Comparison of ENCODE assay signal across 26 mouse cellular contexts in the genomic region with DNA sequence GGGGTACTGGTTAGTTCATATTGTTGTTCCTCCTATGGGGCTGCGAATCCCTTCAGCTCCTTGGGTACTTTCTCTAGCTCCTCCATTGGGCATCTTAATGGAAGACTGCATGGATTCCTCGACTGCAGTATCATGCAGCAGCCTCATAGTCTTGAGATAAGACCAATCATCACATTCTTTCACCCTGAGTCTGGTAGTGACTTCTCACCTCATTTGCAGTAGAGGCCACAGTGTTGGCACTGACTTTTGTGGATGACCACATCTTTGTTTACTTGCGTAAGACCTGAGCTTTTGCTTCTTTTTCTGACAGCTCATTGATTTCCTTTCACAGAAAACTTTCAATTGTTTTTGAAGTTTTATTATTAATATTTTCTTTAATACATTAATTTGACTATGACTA. TPM values are rescaled to one million over a fixed set of nuclear protein-coding genes. Genes with fewer than 3 reads are reported as not detected.
DNase-seq lines count a peak whose midpoint lies in the region; ATAC-seq lines count a peak whose summit lies in the region.
"Had no signal": no experiment of that assay in that cellular context is flagged by ENCODE, and none has a peak within 500 bp of the region (broad histone marks: within the 10 kb centered on the region; RNA-seq: fewer than 3 reads in every experiment).

No protein-coding gene starts in this region.

- H3K4me3 ChIP-seq in forebrain, embryonic 11.5 days (ENCODE audit: low read depth, low read length): no peak overlapping the region
- H3K4me3 ChIP-seq: embryonic facial prominence, embryonic 12.5 days; forebrain, embryonic 15.5 days; heart, embryonic 12.5 days; hindbrain, embryonic 12.5 days; limb, embryonic 10.5 days; liver, embryonic 13.5 days; midbrain, embryonic 10.5 days; neural tube, embryonic 13.5 days had no signal

- H3K36me3 ChIP-seq in forebrain, embryonic 11.5 days (ENCODE audit: control insufficient read depth, insufficient read depth, low read length): no peaks in the 10 kb centered on the region
- H3K36me3 ChIP-seq: embryonic facial prominence, embryonic 12.5 days; forebrain, embryonic 15.5 days; heart, embryonic 12.5 days; hindbrain, embryonic 12.5 days; limb, embryonic 10.5 days; liver, embryonic 13.5 days; midbrain, embryonic 10.5 days; neural tube, embryonic 13.5 days had no signal

- no peaks in the 10 kb centered on the region for H3K9me3 ChIP-seq in forebrain, embryonic 11.5 days (ENCODE audit: control insufficient read depth, low read length)
- H3K9me3 ChIP-seq: embryonic facial prominence, embryonic 12.5 days; forebrain, embryonic 15.5 days; heart, embryonic 12.5 days; hindbrain, embryonic 12.5 days; limb, embryonic 10.5 days; liver, embryonic 13.5 days; midbrain, embryonic 10.5 days; neural tube, embryonic 13.5 days had no signal

- ATAC-seq in forebrain, embryonic 11.5 days (replicated peaks; ENCODE audit: low FRiP score): no peak
- ATAC-seq: forebrain, embryonic 15.5 days; Patski had no signal

- H3K27me3 ChIP-seq in forebrain, embryonic 11.5 days (ENCODE audit: control insufficient read depth, insufficient read depth, low read length): no peaks in the 10 kb centered on the region
- H3K27me3 ChIP-seq: embryonic facial prominence, embryonic 12.5 days; forebrain, embryonic 15.5 days; heart, embryonic 12.5 days; hindbrain, embryonic 12.5 days; liver, embryonic 13.5 days; neural tube, embryonic 13.5 days; Patski had no signal

- H3K27ac ChIP-seq in forebrain, embryonic 11.5 days (ENCODE audit: low read depth, low read length): no peak overlapping the region
- H3K27ac ChIP-seq: embryonic facial prominence, embryonic 12.5 days; forebrain, embryonic 15.5 days; hindbrain, embryonic 12.5 days; limb, embryonic 10.5 days; liver, embryonic 13.5 days; midbrain, embryonic 10.5 days; neural tube, embryonic 13.5 days had no signal

- no peak overlapping the region for H3K9ac ChIP-seq in forebrain, embryonic 11.5 days (ENCODE audit: low read length)
- H3K9ac ChIP-seq: embryonic facial prominence, embryonic 12.5 days; forebrain, embryonic 15.5 days; heart, embryonic 12.5 days; hindbrain, embryonic 12.5 days; liver, embryonic 13.5 days; neural tube, embryonic 13.5 days had no signal

- 90% methylated on average over 3 of the region's 3 CpGs for WGBS in forebrain, embryonic 11.5 days

- DNase-seq in lung, postnatal 10 days: peak; percentile 7
- DNase-seq in lung, postnatal 4 days: no peak
- peak; percentile 50 for DNase-seq in CD4-positive helper T cell, adult 2 months (ENCODE audit: low read depth, low spot score)
- peak; percentile 65 for DNase-seq in induced T-regulatory cell, adult 2 months (ENCODE audit: low read depth)
- DNase-seq in natural killer cell, adult 2 months (ENCODE audit: low spot score in 2 of 2): peak; percentile 49 to 70
- DNase-seq in forebrain, embryonic 11.5 days (ENCODE audit: low spot score): no peak
- DNase-seq in heart, adult 9 months (ENCODE audit: low spot score in 2 of 2): no peak
- DNase-seq: cerebellum, adult 9-11 months; gastrocnemius, postnatal 14 days; heart, postnatal 14 days; kidney, adult 9 months; kidney, postnatal 25 days; layer of hippocampus, adult 9-11 months; liver, embryonic 13.5 days; thymus, postnatal 36 days had no signal

- H3K4me1 ChIP-seq in forebrain, embryonic 11.5 days (replicated peaks; ENCODE audit: control insufficient read depth, insufficient read depth, low read length): no peaks in the 10 kb centered on the region
- H3K4me1 ChIP-seq: embryonic facial prominence, embryonic 12.5 days; forebrain, embryonic 15.5 days; heart, embryonic 12.5 days; hindbrain, embryonic 12.5 days; limb, embryonic 10.5 days; midbrain, embryonic 10.5 days; neural tube, embryonic 13.5 days had no signal

- H3K4me2 ChIP-seq in forebrain, embryonic 11.5 days (ENCODE audit: low read depth, low read length, severe bottlenecking): no peak overlapping the region
- H3K4me2 ChIP-seq: embryonic facial prominence, embryonic 12.5 days; forebrain, embryonic 15.5 days; heart, embryonic 12.5 days; hindbrain, embryonic 12.5 days; liver, embryonic 13.5 days; neural tube, embryonic 13.5 days had no signal

RNA-seq across cellular contexts. Expression of gene Lpxn, which starts 9.7 kb away (rescaled TPM):
- 1.2 and 1.3 TPM in 2 replicates for polyA plus RNA-seq in forebrain, embryonic 11.5 days (2014; fragmentation: Nextera tagmentation; extraction: Ambion mirVana)

RNA-seq across cellular contexts. Expression of gene Zfp91, which starts 9.8 kb away (rescaled TPM):
- polyA plus RNA-seq in forebrain, embryonic 11.5 days (2014; fragmentation: Nextera tagmentation; extraction: Ambion mirVana): 11.6 and 11.9 TPM in 2 replicates

RNA-seq across cellular contexts. Expression of gene Cntf, which starts 40.3 kb away (rescaled TPM):
- polyA plus RNA-seq in forebrain, embryonic 11.5 days (2014; fragmentation: Nextera tagmentation; extraction: Ambion mirVana): 0.37 and 0.80 TPM in 2 replicates
- polyA plus RNA-seq: intestine, embryonic 14.5 days had no signal

RNA-seq across cellular contexts. Expression of gene Gm5244, which starts 40.8 kb away (rescaled TPM):
- polyA plus RNA-seq in forebrain, embryonic 11.5 days (2014; fragmentation: Nextera tagmentation; extraction: Ambion mirVana): not detected in 2 replicates
- polyA plus RNA-seq: cortical plate, adult 2 months; embryonic facial prominence, embryonic 12.5 days; forebrain, embryonic 15.5 days; heart, embryonic 12.5 days; hindbrain, embryonic 12.5 days; intestine, embryonic 14.5 days; limb, embryonic 10.5 days; liver, embryonic 13.5 days; lung, embryonic 16.5 days; midbrain, embryonic 10.5 days; neural tube, embryonic 13.5 days; Patski had no signal

RNA-seq across cellular contexts. Expression of gene Olfr1444, which starts 51.4 kb away (rescaled TPM):
- not detected in 2 replicates for polyA plus RNA-seq in forebrain, embryonic 11.5 days (2014; fragmentation: Nextera tagmentation; extraction: Ambion mirVana)
- polyA plus RNA-seq: cortical plate, adult 2 months; embryonic facial prominence, embryonic 12.5 days; forebrain, embryonic 15.5 days; heart, embryonic 12.5 days; hindbrain, embryonic 12.5 days; intestine, embryonic 14.5 days; limb, embryonic 10.5 days; liver, embryonic 13.5 days; lung, embryonic 16.5 days; midbrain, embryonic 10.5 days; neural tube, embryonic 13.5 days; Patski had no signal

Comparison
In these comparisons a context has a peak if more than half of its experiments do, and no peak if none do; other contexts are left out.
1. DNase-seq: peak in lung, postnatal 10 days (single experiment), CD4-positive helper T cell, adult 2 months (single experiment), induced T-regulatory cell, adult 2 months (single experiment) and natural killer cell, adult 2 months (2 of 2); none in lung, postnatal 4 days (0 of 2), forebrain, embryonic 11.5 days (single experiment) and heart, adult 9 months (0 of 2).